Mouse (Mus musculus): ENCODE results near the gene Adssl1. TPM values are rescaled to one million over a fixed set of nuclear protein-coding genes. Genes with fewer than 3 reads are reported as not detected.

The Adssl1 gene
- 23.2 and 26.5 TPM in 2 replicates for polyA plus RNA-seq (2014; fragmentation: Nextera tagmentation; extraction: Ambion mirVana)

DNA sequence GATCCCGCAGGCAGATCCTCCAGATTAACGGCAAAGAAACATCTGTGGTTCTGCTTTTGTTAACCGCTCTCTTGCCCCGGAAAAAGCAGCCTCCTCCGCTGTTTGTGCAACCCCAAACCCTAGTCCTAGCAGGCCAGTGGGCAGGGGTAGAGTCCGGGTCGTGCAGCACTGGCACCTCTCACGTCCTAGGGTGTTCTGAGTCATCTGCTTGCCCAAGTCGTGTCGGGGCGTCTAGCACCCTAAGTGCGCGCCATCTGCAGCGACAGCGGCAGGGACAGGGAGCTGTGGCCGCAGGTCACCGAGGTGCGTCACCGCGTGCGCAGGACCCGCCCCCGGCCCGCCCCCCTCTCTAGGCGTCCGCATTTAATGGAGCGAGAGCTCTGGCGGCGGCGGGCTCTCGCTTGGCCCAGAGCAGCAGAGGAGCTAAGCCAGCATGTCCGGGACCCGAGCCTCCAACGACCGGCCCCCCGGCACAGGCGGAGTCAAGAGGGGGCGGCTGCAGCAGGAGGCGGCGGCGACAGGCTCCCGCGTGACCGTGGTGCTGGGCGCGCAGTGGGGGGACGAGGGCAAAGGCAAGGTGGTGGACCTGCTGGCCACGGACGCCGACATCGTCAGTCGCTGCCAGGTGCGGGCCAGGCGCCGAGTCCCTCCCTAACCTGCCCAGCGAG is at the start of gene Adssl1:
TSS of gene Adssl1 (plus strand) at position 360 of the 668 bp plus-strand sequence.
- H3K27ac ChIP-seq (replicated peaks; ENCODE audit: low read depth, low read length): no peak within 1 kb of the TSS; the same call in 1 of the 2 replicates
- WGBS: under 1% methylated on average over 34 of the region's 56 CpGs

DNA sequence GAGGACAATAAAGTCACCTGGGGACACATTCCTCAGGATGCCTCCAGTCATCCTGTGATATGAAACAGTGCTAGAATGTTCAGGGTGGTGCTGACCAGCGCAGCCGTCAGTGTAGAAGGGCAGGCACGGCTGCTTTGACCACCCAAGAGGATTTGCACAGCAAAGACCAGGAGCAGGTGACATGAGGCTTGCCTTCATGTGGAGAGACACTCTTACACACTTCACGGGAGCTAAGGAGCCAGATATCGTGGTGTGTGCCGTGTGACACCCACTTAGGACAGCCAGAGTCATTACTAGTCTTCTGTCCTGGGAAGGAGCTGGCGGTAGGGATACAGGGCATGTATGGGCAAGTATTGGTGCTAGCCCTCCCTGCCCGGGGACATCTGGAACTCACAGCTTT is 49.7 kb upstream of the Adssl1 start:
- 86% methylated on average over 8 of the region's 8 CpGs for WGBS
- Histone ChIP-seq H3K36me3 (ENCODE audit: control insufficient read depth, insufficient read depth, low read length) (no peaks in the 10 kb centered on the region), H3K27me3 (replicated peaks; ENCODE audit: control insufficient read depth, insufficient read depth, low read length) (no peaks in the 10 kb centered on the region), H3K9ac (ENCODE audit: low read depth, low read length) (no peak overlapping the region), H3K27ac (replicated peaks; ENCODE audit: low read depth, low read length) (no peak overlapping the region), H3K9me3 (ENCODE audit: control insufficient read depth, low read length) (no peaks in the 10 kb centered on the region; the same call in 1 of the 2 replicates), H3K4me1 (ENCODE audit: control insufficient read depth, insufficient read depth, low read length) (no peaks in the 10 kb centered on the region), H3K4me3 (ENCODE audit: low read depth, low read length) (no peak overlapping the region), H3K4me2 (ENCODE audit: low read depth, low read length) (no peak overlapping the region)
- DNase-seq (ENCODE audit: low spot score): no peak
- no peak for ATAC-seq (ENCODE audit: low read depth)

More for the DNA sequence above, at the start of gene Adssl1:
- peaks cover 7% of the 10 kb centered on the region for H3K4me1 ChIP-seq (ENCODE audit: control insufficient read depth, insufficient read depth, low read length)
- peak within 1 kb of the TSS; percentile 48 for H3K4me3 ChIP-seq (ENCODE audit: low read depth, low read length)
- H3K36me3 ChIP-seq (ENCODE audit: control insufficient read depth, insufficient read depth, low read length): 0 out of 2 replicates have a peak, but pooled peaks cover 5% of the 10 kb centered on the region
- H3K4me2 ChIP-seq (ENCODE audit: low read depth, low read length): peak within 1 kb of the TSS; percentile 87
- H3K9me3 ChIP-seq (ENCODE audit: control insufficient read depth, low read length): no peaks in the 10 kb centered on the region
- peak within 1 kb of the TSS; percentile 59 for H3K9ac ChIP-seq (ENCODE audit: low read depth, low read length)
- peaks cover 27% of the 10 kb centered on the region for H3K27me3 ChIP-seq (replicated peaks; ENCODE audit: control insufficient read depth, insufficient read depth, low read length)
- peak; percentile 48 for DNase-seq (ENCODE audit: low spot score)
- ATAC-seq (ENCODE audit: low read depth): peak; percentile 55

DNA sequence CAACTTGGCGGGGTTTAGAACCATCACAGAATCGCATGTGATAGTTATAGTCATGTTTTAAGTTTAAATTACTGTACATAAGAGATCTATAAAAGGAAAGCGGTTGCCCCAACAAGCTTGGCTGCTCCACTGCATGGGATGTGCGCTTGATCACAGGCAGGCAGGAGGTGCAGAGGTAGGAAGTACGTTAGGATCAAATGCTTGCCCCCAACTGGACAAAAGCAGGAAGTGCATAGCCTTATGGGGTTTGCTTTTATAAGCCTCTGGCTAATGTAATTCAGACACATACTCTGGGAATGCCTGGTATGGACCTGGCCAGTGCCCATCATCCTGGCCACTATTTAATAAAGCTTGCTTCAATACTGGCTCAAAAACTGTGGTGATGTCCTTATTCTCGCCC is 48.8 kb upstream of the Adssl1 start:
- H3K9ac ChIP-seq (ENCODE audit: low read depth, low read length): no peak overlapping the region
- 66% methylated on average over 6 of the region's 6 CpGs for WGBS
- no peaks in the 10 kb centered on the region; the same call in 1 of the 2 replicates for H3K9me3 ChIP-seq (ENCODE audit: control insufficient read depth, low read length)
- no peaks in the 10 kb centered on the region for H3K27me3 ChIP-seq (replicated peaks; ENCODE audit: control insufficient read depth, insufficient read depth, low read length)
- no peak overlapping the region for H3K4me3 ChIP-seq (ENCODE audit: low read depth, low read length)
- H3K4me2 ChIP-seq (ENCODE audit: low read depth, low read length): no peak overlapping the region
- no peaks in the 10 kb centered on the region for H3K36me3 ChIP-seq (ENCODE audit: control insufficient read depth, insufficient read depth, low read length)
- ATAC-seq (ENCODE audit: low read depth): no peak
- no peak overlapping the region for H3K27ac ChIP-seq (replicated peaks; ENCODE audit: low read depth, low read length)
- DNase-seq (ENCODE audit: low spot score): no peak
- peaks cover 2% of the 10 kb centered on the region for H3K4me1 ChIP-seq (ENCODE audit: control insufficient read depth, insufficient read depth, low read length)

DNA sequence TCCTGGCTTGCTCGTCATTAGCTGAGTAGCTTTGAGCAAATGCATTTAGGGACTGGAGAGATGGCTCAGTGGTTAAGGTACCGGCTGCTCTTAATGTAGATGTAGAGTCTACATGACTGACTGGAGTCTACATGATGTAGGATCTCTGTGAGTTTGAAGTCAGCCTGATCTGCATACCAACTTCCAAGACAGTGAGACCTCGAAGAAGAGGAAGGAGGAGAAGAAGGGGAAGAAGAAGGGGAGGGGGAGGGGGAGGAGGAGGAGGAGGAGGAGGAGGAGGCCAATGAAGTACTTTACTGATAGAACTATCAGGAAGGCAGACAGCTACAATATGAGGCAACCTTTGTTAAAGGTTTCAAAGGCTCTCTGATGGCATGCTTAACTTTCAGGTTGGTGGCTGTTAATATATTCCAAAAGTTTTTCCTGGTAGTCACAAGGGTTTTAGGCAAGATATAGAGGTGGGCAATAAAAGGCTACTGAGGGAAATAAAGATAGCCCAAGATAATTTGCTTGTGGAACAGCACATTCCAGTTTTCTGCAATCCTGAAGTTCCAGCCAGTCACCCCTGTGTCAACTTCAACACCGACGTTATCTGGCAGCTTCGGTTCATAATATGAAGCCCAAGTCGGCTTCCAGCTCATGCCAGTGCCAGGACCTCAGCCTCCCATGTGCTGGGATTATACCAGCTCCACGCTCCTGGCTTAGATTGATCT is 44.4 kb upstream of the Adssl1 start:
- H3K27me3 ChIP-seq (replicated peaks; ENCODE audit: control insufficient read depth, insufficient read depth, low read length): no peaks in the 10 kb centered on the region
- no peaks in the 10 kb centered on the region for H3K36me3 ChIP-seq (ENCODE audit: control insufficient read depth, insufficient read depth, low read length)
- ATAC-seq (ENCODE audit: low read depth) (no peak), DNase-seq (ENCODE audit: low spot score) (no peak)
- H3K9ac ChIP-seq (ENCODE audit: low read depth, low read length): no peak overlapping the region
- peaks cover 21% of the 10 kb centered on the region for H3K4me1 ChIP-seq (ENCODE audit: control insufficient read depth, insufficient read depth, low read length)
- 71% methylated on average over 8 of the region's 8 CpGs for WGBS
- H3K4me2 ChIP-seq (ENCODE audit: low read depth, low read length): no peak overlapping the region
- no peaks in the 10 kb centered on the region; the same call in 1 of the 2 replicates for H3K9me3 ChIP-seq (ENCODE audit: control insufficient read depth, low read length)
- H3K27ac ChIP-seq (replicated peaks; ENCODE audit: low read depth, low read length): no peak overlapping the region
- no peak overlapping the region for H3K4me3 ChIP-seq (ENCODE audit: low read depth, low read length)

DNA sequence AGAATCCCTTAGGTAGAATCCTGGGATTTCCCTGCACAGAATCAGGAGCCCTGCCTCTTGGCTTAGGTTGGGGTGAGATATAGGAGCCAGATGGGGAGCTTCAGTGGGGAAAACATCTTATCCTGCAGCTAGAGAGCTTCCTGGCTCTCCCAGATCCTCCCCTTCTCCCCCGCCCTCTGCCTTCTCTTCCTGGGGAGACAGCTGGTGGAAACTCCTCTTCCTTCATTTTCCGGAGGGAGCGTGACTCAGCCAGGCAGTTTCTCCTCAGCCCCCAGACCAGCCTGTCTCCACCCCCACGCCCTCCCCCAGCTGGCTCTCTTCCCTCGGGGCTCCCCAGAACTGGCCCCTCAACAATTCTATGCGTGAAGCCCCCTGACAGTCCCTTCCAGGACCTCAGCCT is 43.5 kb upstream of the Adssl1 start:
- H3K4me3 ChIP-seq (ENCODE audit: low read depth, low read length): no peak overlapping the region
- peak; percentile 85 for DNase-seq (ENCODE audit: low spot score)
- no peaks in the 10 kb centered on the region for H3K36me3 ChIP-seq (ENCODE audit: control insufficient read depth, insufficient read depth, low read length)
- no peak overlapping the region for H3K9ac ChIP-seq (ENCODE audit: low read depth, low read length)
- H3K4me2 ChIP-seq (ENCODE audit: low read depth, low read length): peak overlapping the region; percentile 13; the same call in 1 of the 2 replicates
- ATAC-seq (ENCODE audit: low read depth): peak; percentile 73
- H3K27me3 ChIP-seq (replicated peaks; ENCODE audit: control insufficient read depth, insufficient read depth, low read length): no peaks in the 10 kb centered on the region
- H3K4me1 ChIP-seq (ENCODE audit: control insufficient read depth, insufficient read depth, low read length): peaks cover 21% of the 10 kb centered on the region
- peak overlapping the region; percentile 74 for H3K27ac ChIP-seq (replicated peaks; ENCODE audit: low read depth, low read length)
- WGBS: 0% methylated on average over 5 of the region's 6 CpGs
- H3K9me3 ChIP-seq (ENCODE audit: control insufficient read depth, low read length): no peaks in the 10 kb centered on the region; the same call in 1 of the 2 replicates

DNA sequence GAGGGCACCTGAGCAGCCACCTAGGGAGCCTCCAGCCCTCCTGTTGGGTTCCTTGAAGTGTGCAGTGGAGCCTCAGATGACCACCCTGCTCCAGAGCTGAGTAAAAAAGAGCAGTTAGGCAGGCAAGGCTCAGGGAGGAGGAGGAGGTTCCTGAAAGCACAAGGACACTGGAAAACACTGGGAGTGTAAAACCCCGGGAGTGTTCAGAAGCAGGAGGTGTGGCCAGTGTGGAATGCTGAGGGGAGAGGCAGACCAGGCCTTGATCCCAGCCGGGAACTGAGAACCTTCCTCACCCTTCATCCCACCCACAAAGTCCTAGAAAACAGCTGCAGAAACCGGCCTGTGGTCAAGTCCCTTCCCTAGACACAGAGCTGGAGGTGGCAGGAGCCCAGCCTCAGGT is 43.1 kb upstream of the Adssl1 start:
- DNase-seq (ENCODE audit: low spot score): peak; percentile 58
- Histone ChIP-seq H3K9ac (ENCODE audit: low read depth, low read length) (0 out of 2 replicates have a peak overlapping the region, but pooled peaks have one; percentile 15), H3K36me3 (ENCODE audit: control insufficient read depth, insufficient read depth, low read length) (no peaks in the 10 kb centered on the region), H3K27me3 (replicated peaks; ENCODE audit: control insufficient read depth, insufficient read depth, low read length) (no peaks in the 10 kb centered on the region), H3K4me1 (ENCODE audit: control insufficient read depth, insufficient read depth, low read length) (peaks cover 21% of the 10 kb centered on the region), H3K9me3 (ENCODE audit: control insufficient read depth, low read length) (no peaks in the 10 kb centered on the region; the same call in 1 of the 2 replicates), H3K4me2 (ENCODE audit: low read depth, low read length) (peak overlapping the region; percentile 13; the same call in 1 of the 2 replicates), H3K4me3 (ENCODE audit: low read depth, low read length) (no peak overlapping the region), H3K27ac (replicated peaks; ENCODE audit: low read depth, low read length) (peak overlapping the region; percentile 74)
- peak; percentile 66 for ATAC-seq (ENCODE audit: low read depth)
- WGBS: 17% methylated on average over 3 of the region's 3 CpGs

DNA sequence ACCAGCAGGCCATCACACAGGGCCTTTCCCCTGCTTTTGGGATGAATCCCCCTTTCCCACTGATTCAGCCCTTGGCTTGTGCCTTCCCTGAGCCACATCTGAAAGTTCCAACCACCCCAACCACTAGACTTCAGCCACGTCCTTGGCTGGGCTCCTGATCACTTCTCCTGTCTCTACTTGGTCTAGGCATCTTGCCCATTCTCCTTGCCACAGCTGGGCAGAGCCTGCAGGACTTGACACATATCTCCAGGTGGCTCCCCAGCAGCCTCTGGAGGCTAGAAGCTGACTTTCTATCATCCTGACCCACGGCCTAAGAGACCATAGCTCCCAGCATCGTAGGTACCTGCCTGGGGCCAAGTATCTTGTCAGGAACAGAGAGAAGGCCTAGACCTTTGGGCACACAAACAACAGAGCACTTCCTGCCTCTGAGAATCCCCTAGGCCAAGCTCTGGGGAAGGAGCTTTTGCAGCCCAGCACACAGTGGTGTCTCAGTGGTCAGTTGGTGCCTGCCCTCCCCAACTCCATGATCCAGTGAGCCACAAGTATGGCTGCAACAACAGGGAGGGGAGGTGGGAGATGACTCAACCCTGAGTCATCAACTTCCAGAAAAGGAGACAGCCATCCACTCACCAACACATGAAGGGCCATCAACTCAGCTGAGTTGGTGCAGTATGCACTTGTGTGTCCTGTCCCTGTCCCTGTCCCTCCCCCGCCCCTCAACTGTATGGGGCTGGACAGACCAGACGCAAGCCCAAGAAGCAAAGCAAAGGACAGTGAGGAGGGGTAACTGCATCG is 41.4 kb upstream of the Adssl1 start:
- no peak for ATAC-seq (ENCODE audit: low read depth)
- no peak overlapping the region for H3K9ac ChIP-seq (ENCODE audit: low read depth, low read length)
- H3K27me3 ChIP-seq (replicated peaks; ENCODE audit: control insufficient read depth, insufficient read depth, low read length): no peaks in the 10 kb centered on the region
- H3K27ac ChIP-seq (replicated peaks; ENCODE audit: low read depth, low read length): no peak overlapping the region
- H3K36me3 ChIP-seq (ENCODE audit: control insufficient read depth, insufficient read depth, low read length): no peaks in the 10 kb centered on the region
- 72% methylated on average over 6 of the region's 6 CpGs for WGBS
- peaks cover 21% of the 10 kb centered on the region for H3K4me1 ChIP-seq (ENCODE audit: control insufficient read depth, insufficient read depth, low read length)
- DNase-seq (ENCODE audit: low spot score): peak; percentile 56
- H3K9me3 ChIP-seq (ENCODE audit: control insufficient read depth, low read length): no peaks in the 10 kb centered on the region; the same call in 1 of the 2 replicates
- no peak overlapping the region for H3K4me3 ChIP-seq (ENCODE audit: low read depth, low read length)
- no peak overlapping the region for H3K4me2 ChIP-seq (ENCODE audit: low read depth, low read length)

DNA sequence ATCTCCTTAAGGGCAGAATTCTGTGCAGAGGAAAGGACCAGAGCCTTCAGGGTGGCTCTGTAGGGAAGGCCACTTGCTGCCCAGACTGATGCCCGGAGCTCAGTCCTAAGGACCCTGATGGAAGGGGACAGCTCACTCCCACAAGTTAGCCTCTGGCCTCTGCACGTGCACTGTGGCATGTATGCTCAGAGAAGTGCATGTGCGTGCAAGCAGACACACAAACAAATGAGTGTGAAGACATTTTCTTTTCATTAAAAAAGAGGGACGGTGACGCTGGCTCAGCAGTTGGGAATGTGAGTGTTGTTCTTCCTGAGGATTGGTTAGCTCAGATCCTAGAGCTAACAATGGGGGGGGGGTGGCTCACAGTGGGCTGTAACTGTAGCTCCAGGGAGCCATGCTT is 40.4 kb upstream of the Adssl1 start:
- DNase-seq (ENCODE audit: low spot score) (no peak), ATAC-seq (ENCODE audit: low read depth) (no peak)
- Histone ChIP-seq H3K9me3 (ENCODE audit: control insufficient read depth, low read length) (no peaks in the 10 kb centered on the region), H3K9ac (ENCODE audit: low read depth, low read length) (no peak overlapping the region), H3K4me3 (ENCODE audit: low read depth, low read length) (no peak overlapping the region), H3K27me3 (replicated peaks; ENCODE audit: control insufficient read depth, insufficient read depth, low read length) (no peaks in the 10 kb centered on the region), H3K4me1 (ENCODE audit: control insufficient read depth, insufficient read depth, low read length) (peaks cover 21% of the 10 kb centered on the region), H3K27ac (replicated peaks; ENCODE audit: low read depth, low read length) (peak overlapping the region; percentile 28; the same call in 1 of the 2 replicates), H3K36me3 (ENCODE audit: control insufficient read depth, insufficient read depth, low read length) (no peaks in the 10 kb centered on the region), H3K4me2 (ENCODE audit: low read depth, low read length) (no peak overlapping the region)
- 36% methylated on average over 5 of the region's 5 CpGs for WGBS
